Mouse (Mus musculus) spleen, postnatal 0 days (tissue): ENCODE results near the gene Mrps18b. TPM values are rescaled to one million over a fixed set of nuclear protein-coding genes. Genes with fewer than 3 reads are reported as not detected.

Experiments
- microRNA counts: library from miRNA; unstranded; fragments of <30 nt; microRNA quantifications from one replicate; lab custom pipeline; 2015
- polyA plus RNA-seq: library from polyadenylated mRNA; unstranded; fragments of >200 nt; fragmentation: Nextera tagmentation; extraction: Ambion mirVana; gene quantifications from 2 replicates; pipeline ENCODE4 v1.2.1, GENCODE M21; 2015

The Mrps18b gene
- 71.9 and 77.8 TPM in 2 replicates for polyA plus RNA-seq

DNA sequence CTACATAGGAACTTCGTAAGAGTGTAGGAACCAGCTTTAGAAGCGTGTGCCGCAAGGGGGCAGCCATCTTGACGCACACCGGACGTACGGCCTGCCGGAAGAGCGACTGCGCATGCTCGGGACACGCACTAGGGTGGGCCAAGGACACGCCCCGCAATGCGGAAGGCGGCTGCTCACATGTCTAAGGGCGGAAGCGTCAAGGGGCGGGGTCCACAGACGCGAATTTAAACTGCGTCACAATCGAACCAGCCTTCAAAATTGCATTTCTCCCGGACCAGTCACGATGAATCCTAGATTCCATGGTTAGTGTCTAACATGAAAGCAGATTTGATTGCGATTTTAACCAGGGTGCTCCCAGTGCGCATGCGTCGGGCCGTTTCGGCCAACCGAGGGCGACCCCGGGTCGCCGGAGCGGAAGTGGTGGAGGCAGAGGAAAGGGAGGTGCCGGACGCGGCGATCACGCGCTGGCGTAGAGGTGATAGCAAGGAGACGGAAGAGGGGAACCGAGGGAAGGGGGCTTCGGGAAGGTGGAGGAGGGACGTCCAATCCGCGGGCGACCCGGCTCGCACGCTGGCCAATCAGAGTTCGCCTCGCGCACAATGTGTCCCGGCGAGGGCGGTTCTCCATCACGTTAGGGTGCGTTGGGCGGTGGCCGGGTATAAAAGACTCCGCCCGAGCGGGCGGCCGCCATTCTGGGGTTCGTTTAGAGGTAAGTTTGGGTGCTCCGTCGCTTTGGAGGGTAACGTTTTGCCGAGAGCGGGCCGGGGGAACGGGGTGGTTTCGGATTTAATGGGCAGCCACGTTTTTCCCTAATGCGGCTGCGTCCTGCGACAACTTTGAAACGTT lies at the start of gene Mrps18b, which contains the start of gene Ppp1r10:
Mrps18b (minus strand) TSS at position 93 of the 846 bp plus-strand sequence.
Ppp1r10 (plus strand) TSS at position 138 of the 846 bp plus-strand sequence.

DNA sequence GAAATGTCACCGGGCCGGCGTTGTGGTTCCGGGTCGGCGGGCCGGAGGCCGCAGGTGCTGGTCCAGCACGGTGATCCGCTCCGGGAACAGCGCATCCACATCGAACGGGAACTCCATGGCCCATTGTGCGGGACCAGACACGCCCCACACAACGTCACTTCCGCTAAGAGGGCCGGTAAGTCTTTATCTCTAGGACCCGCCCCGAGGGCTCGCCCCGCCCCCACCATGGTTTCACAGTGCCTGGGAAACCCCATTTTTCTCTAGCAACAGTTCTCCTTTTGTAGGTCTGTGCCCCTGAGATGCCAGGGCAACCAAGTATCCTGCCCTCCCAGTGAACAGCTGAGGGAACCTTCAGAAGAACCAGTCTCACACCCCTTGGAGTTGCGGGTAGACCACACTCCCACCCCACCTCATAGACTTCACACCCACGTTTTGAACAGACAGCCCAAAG lies 6.2 kb downstream of the Mrps18b start, which contains the start of gene Atat1:
Atat1 (minus strand) TSS at position 157 of the 451 bp plus-strand sequence.

DNA sequence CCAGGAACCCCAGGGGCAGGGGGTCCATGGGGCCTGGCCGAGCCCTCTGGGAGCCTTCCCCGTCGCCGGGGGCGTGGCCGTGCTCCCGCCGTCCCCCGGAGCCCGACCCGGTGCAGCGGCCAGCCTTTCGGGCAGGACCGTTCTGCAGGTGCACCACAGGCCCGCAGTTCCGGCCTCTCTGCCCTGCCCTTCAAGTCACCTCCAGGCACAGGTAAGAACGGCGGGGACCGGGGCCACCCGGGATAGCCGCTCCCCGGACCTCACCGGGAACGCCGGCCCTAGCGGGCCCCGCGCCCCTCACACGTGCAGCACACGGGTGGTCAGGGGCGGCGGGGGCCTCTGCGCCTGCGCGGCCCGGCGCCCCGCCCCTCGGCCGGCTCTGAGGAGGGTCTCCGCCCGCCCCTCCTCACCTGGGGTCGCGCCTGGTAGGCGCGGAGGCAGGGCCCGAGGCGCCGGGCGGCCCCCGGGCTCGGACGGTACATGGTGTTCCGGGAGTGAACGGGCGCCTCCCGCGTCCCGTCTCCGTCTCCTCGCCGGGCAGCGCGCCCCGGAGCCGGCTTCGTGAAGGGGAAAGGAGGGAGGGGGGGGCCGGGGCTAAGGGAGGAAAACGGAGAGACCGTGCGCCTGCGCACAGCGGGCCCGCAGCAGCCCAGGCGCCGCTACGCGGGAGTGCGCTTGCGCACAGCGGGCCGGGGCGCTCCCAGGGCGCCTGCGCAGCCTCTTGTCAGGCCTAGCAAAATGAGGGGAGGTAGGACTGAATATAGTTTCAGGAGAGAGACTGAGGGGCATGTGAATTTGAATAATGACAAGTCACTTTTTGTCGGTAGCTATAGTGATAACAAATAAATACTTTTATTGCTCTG lies 19.2 kb downstream of the Mrps18b start, which contains the start of gene 2310061I04Rik:
2310061I04Rik (minus strand) TSS at position 651 of the 863 bp plus-strand sequence.

DNA sequence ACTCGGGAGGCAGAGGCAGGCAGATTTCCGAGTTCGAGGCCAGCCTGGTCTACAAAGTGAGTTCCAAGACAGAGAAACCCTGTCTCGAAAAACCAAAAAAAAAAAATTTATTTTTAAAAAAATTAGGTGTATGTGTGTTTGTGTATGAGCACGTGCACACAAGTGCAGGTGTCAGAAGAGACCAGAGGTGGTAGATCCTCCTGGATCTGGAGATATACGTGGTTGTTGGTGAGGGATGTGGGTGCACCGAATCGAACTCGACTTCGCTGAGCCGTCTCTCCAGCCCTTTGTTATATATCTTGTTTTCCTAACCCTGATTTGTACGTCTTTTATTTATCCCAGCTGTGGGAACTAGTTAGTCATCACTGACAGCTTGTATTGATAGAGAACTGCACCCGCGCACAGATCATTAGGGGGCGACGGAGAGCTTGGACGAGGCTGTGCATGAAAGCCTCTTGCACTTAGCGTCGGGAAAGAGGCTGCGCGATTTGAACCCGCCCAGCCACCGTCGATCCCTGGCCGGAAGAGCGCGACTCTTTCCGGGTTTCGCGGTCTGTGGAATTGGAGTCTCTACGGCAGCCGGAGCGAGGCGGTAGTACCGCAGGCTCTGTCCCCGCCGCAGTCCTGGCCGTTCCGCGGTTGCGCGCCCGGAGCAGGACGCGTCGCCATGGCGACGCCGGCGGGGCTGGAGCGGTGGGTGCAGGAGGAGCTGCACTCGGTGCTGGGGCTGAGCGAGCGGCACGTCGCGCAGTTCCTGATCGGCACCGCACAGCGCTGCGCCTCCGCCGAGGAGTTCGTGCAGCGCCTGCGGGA lies 36.7 kb downstream of the Mrps18b start, which contains the start of gene Dhx16:
Dhx16 (plus strand) TSS at position 575 of the 813 bp plus-strand sequence.

DNA sequence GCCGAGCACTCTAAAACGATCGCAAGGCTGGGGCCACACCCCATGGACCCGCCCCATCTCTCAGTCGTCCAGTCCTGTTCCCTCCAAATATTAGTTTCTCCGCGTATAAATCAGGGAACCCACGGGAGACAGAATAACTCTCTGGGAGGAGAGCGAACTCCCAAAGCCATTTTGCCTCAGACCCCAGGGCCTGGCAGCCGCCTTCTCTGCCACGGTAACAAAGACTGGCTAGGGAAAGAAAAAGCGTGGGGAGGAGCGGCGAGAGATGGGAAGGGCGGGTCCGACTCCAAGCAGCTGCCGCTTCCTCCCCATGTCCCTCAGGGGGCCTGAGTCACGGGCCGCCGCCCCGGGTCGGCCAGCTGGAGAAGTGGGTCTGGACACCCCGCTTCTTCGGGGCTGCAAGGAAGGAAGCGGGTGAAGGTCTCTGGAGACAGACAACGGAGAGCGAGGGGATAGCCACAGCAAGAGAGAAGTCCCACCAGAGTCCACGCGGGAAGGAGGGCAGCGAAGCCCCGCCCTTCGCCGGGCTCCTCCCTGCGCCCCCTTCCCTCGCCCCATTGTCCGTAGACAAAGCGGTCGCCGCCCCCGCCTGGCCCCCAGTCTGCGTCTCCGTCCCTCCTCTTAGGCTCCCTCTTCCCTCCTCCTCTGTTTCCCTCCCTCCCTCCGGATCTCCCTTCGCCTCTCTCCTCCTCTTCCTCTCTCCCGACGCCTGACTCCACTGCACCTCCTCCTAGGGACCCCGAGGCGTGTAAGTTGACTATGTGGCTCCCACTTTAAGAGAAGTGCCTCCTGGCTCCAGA lies 50.5 kb downstream of the Mrps18b start, which contains the start of gene Ppp1r18:
Ppp1r18 (plus strand) TSS at position 113 of the 800 bp plus-strand sequence.

DNA sequence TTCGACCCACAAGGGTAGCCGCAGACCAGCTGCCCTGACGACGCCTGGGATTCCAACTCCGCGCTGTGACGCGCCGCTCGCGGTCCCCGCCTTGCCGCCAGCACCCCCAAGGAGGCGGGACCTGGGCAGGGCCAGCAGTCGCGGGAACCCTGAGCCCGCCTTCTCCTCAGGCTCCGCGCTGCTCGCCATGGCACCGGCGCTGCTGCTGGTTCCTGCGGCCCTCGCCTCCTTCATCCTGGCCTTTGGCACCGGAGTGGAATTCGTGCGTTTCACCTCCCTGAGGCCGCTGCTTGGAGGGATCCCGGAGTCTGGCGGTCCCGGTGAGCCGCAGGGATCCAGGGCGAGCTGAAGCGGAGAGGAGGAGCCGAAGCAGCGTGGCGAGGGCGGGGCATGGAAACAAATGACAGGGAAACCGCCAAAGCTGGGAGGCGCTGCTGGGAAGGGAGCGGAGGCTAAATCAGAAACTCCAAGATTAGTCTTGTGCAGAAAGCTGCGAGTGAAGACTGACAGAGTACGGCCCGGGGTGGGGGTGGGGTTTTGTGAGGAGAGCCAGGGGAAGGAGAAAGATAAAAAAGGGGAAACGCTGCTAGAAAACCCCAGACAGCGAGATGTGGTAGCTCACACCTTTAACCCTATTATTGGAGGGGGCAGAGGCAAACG lies 54.9 kb downstream of the Mrps18b start, which contains the start of gene Nrm:
Nrm (plus strand) TSS at position 121 of the 660 bp plus-strand sequence.

MicroRNAs encoded within 50 kb of the gene (microRNA counts, 519-probe panel; counts per million panel counts)
- microRNA mmu-miR-1894-3p (lab: Ali Mortazavi, UCI) (88.3 counts per million), microRNA mmu-miR-1894-5p (lab: Ali Mortazavi, UCI) (88.3 counts per million), microRNA mmu-miR-877 (lab: Ali Mortazavi, UCI) (88.3 counts per million)

Other genes with a start within 250 kb of the Mrps18b start
- gene Vars2, start 248.8 kb downstream of the Mrps18b start, polyA plus RNA-seq = 7.5 and 7.6 TPM in 2 replicates
- 23.5 and 25.8 TPM in 2 replicates for gene Gtf2h4, start 242.7 kb downstream of the Mrps18b start, polyA plus RNA-seq
- 13.8 and 18.6 TPM in 2 replicates for gene Ddr1, start 211.8 kb downstream of the Mrps18b start, polyA plus RNA-seq
- 32.9 and 36.5 TPM in 2 replicates for gene Ier3, start 94.7 kb downstream of the Mrps18b start, polyA plus RNA-seq
- 45.6 and 54.3 TPM in 2 replicates for gene Flot1, start 93.2 kb downstream of the Mrps18b start, polyA plus RNA-seq
- 563 and 593 TPM in 2 replicates for gene Tubb5, start 78.1 kb downstream of the Mrps18b start, polyA plus RNA-seq
- gene Mdc1, start 74.9 kb downstream of the Mrps18b start, polyA plus RNA-seq = 6.5 and 7.6 TPM in 2 replicates
- 38.0 and 41.2 TPM in 2 replicates for gene Nrm, start 55.1 kb downstream of the Mrps18b start, polyA plus RNA-seq
- gene Ppp1r18, start 50.8 kb downstream of the Mrps18b start, polyA plus RNA-seq = 28.7 and 37.7 TPM in 2 replicates
- gene Dhx16, start 36.6 kb downstream of the Mrps18b start, polyA plus RNA-seq = 33.5 and 34.1 TPM in 2 replicates
- gene 2310061I04Rik, start 19.0 kb downstream of the Mrps18b start, polyA plus RNA-seq = 16.2 and 16.7 TPM in 2 replicates
- 9.9 and 11.9 TPM in 2 replicates for gene Atat1, start 6.3 kb downstream of the Mrps18b start, polyA plus RNA-seq
- 17.4 and 18.4 TPM in 2 replicates for gene Ppp1r10, start within 50 bp of the Mrps18b start, polyA plus RNA-seq
- gene Abcf1, start 53.4 kb upstream of the Mrps18b start, polyA plus RNA-seq = 75.9 and 76.2 TPM in 2 replicates
- 18.4 and 21.0 TPM in 2 replicates for gene Gnl1, start 63.5 kb upstream of the Mrps18b start, polyA plus RNA-seq
- 8.6 and 11.4 TPM in 2 replicates for gene Prr3, start 63.8 kb upstream of the Mrps18b start, polyA plus RNA-seq
- gene H2-T24, start 104.2 kb upstream of the Mrps18b start, polyA plus RNA-seq = 9.8 and 11.7 TPM in 2 replicates
- gene H2-T23, start 116.5 kb upstream of the Mrps18b start, polyA plus RNA-seq = 38.3 and 49.1 TPM in 2 replicates
- 10.0 and 15.3 TPM in 2 replicates for gene H2-T22, start 126.4 kb upstream of the Mrps18b start, polyA plus RNA-seq
- gene Gm6034, start 126.6 kb upstream of the Mrps18b start, polyA plus RNA-seq = not detected in 2 replicates
- gene Gm11127, start 142.0 kb upstream of the Mrps18b start, polyA plus RNA-seq = not detected in 2 replicates
- not detected in 2 replicates for gene Gm19684, start 205.3 kb upstream of the Mrps18b start, polyA plus RNA-seq
- not detected in 2 replicates for gene Gm7030, start 213.0 kb upstream of the Mrps18b start, polyA plus RNA-seq